Comparison of ENCODE assay signal across 8 mouse cellular contexts in genomic region chr4:45184521-45185330, GRCm38 (mm10). TPM values are rescaled to one million over a fixed set of nuclear protein-coding genes. Genes with fewer than 3 reads are reported as not detected.
DNase-seq lines count a peak whose midpoint lies in the region; ATAC-seq lines count a peak whose summit lies in the region.

Frmpd1 (plus strand) TSS chr4:45184875.

- peaks cover 21% of the 10 kb centered on the region for H3K4me1 ChIP-seq in embryonic facial prominence, embryonic 10.5 days
- 0 out of 2 replicates have a peak, but pooled peaks cover 7% of the 10 kb centered on the region for H3K4me1 ChIP-seq in limb, embryonic 11.5 days (ENCODE audit: control insufficient read depth, insufficient read depth, low read length)
- peaks cover 7% of the 10 kb centered on the region for H3K4me1 ChIP-seq in midbrain, embryonic 11.5 days (ENCODE audit: control insufficient read depth, insufficient read depth, low read length)

- DNase-seq in CD4-positive, CD25-positive, alpha-beta regulatory T cell, adult 2 months (ENCODE audit: low read depth, low spot score) = peak; percentile 21
- DNase-seq in embryonic facial prominence, embryonic 10.5 days (ENCODE audit: low spot score) = peak; percentile 78
- peak; percentile 47 to 49 for DNase-seq in heart, adult 18-20 months
- DNase-seq in kidney, adult 18-20 months = peak; percentile 70
- DNase-seq in limb, embryonic 11.5 days (ENCODE audit: low spot score) = peak; percentile 64
- DNase-seq in midbrain, embryonic 11.5 days (ENCODE audit: low spot score, missing footprints) = peak; percentile 94
- peak; percentile 14 to 67 for DNase-seq in spleen, postnatal 4 days (ENCODE audit: low spot score in 2 of 2)

- no peaks in the 10 kb centered on the region for H3K36me3 ChIP-seq in embryonic facial prominence, embryonic 10.5 days (replicated peaks)
- H3K36me3 ChIP-seq in limb, embryonic 11.5 days (ENCODE audit: control insufficient read depth, insufficient read depth, low read length) = no peaks in the 10 kb centered on the region
- H3K36me3 ChIP-seq in midbrain, embryonic 11.5 days (ENCODE audit: control insufficient read depth, insufficient read depth, low read length) = no peaks in the 10 kb centered on the region

- H3K9ac ChIP-seq in limb, embryonic 11.5 days (ENCODE audit: low read length) = peak within 1 kb of the TSS; percentile 51
- H3K9ac ChIP-seq in midbrain, embryonic 11.5 days (ENCODE audit: low read length) = peak within 1 kb of the TSS; percentile 78

- ATAC-seq in CD4-positive, CD25-positive, alpha-beta regulatory T cell, adult 4 months = no peak
- ATAC-seq in limb, embryonic 11.5 days (ENCODE audit: insufficient number of reproducible peaks, low FRiP score, low TSS enrichment, low read depth) = peak; percentile 76
- ATAC-seq in midbrain, embryonic 11.5 days (ENCODE audit: low FRiP score) = peak; percentile 92

- H3K9me3 ChIP-seq in embryonic facial prominence, embryonic 10.5 days = no peaks in the 10 kb centered on the region
- no peaks in the 10 kb centered on the region for H3K9me3 ChIP-seq in limb, embryonic 11.5 days (ENCODE audit: control insufficient read depth, low read length)
- H3K9me3 ChIP-seq in midbrain, embryonic 11.5 days (ENCODE audit: control insufficient read depth, low read length) = no peaks in the 10 kb centered on the region

- H3K27me3 ChIP-seq in embryonic facial prominence, embryonic 10.5 days (replicated peaks; ENCODE audit: low read depth, poor library complexity, severe bottlenecking) = peaks cover 75% of the 10 kb centered on the region
- peaks cover 31% of the 10 kb centered on the region for H3K27me3 ChIP-seq in limb, embryonic 11.5 days (ENCODE audit: control insufficient read depth, insufficient read depth, low read length)
- peaks cover 14% of the 10 kb centered on the region for H3K27me3 ChIP-seq in midbrain, embryonic 11.5 days (ENCODE audit: control insufficient read depth, insufficient read depth, low read length)

- H3K4me2 ChIP-seq in limb, embryonic 11.5 days (ENCODE audit: low read depth, severe bottlenecking) = peak within 1 kb of the TSS; percentile 99
- peak within 1 kb of the TSS; percentile 99 for H3K4me2 ChIP-seq in midbrain, embryonic 11.5 days

- H3K27ac ChIP-seq in embryonic facial prominence, embryonic 10.5 days (replicated peaks) = peak within 1 kb of the TSS; percentile 83
- H3K27ac ChIP-seq in limb, embryonic 11.5 days (replicated peaks; ENCODE audit: low read depth, low read length) = no peak within 1 kb of the TSS
- H3K27ac ChIP-seq in midbrain, embryonic 11.5 days (ENCODE audit: low read depth, low read length) = no peak within 1 kb of the TSS; the same call in 1 of the 2 replicates

- WGBS in embryonic facial prominence, embryonic 10.5 days = under 1% methylated on average over 85 of the region's 85 CpGs
- 0% methylated on average over 54 of the region's 85 CpGs for WGBS in limb, embryonic 11.5 days
- WGBS in midbrain, embryonic 11.5 days = under 1% methylated on average over 70 of the region's 85 CpGs

- H3K4me3 ChIP-seq in embryonic facial prominence, embryonic 10.5 days = peak within 1 kb of the TSS; percentile 78
- peak within 1 kb of the TSS; percentile 50 for H3K4me3 ChIP-seq in limb, embryonic 11.5 days (ENCODE audit: low read depth, low read length)
- peak within 1 kb of the TSS; percentile 62 for H3K4me3 ChIP-seq in midbrain, embryonic 11.5 days (ENCODE audit: low read depth, low read length)

RNA-seq across cellular contexts. Expression of gene Frmpd1, which starts in this region (rescaled TPM):
- not detected for polyA plus RNA-seq in CD4-positive, CD25-positive, alpha-beta regulatory T cell, adult 4 months (2017; shearing (Covaris generic))
- 1.9 and 2.0 TPM in 2 replicates for polyA plus RNA-seq in embryonic facial prominence, embryonic 10.5 days (2016; fragmentation: Nextera tagmentation; extraction: Ambion mirVana)
- under 1 TPM; 0.30 to 0.33 TPM for total RNA-seq in heart, adult 18-20 months (2021)
- 0.96 and 2.6 TPM in 2 replicates for polyA plus RNA-seq in limb, embryonic 11.5 days (2014; fragmentation: Nextera tagmentation; extraction: Ambion mirVana)
- 1.0 and 1.3 TPM in 2 replicates for polyA plus RNA-seq in midbrain, embryonic 11.5 days (2014; fragmentation: Nextera tagmentation; extraction: Ambion mirVana)

Comparison
In these comparisons a context has a peak if more than half of its experiments do, and no peak if none do; other contexts are left out.
1. Peak in DNase-seq in heart, adult 18-20 months; RNA of the gene not detected or under 1 TPM.
2. DNase-seq: peak in every context shown above with its lines; median percentile 94 in midbrain, embryonic 11.5 days; 78 in embryonic facial prominence, embryonic 10.5 days; 70 in kidney, adult 18-20 months; 64 in limb, embryonic 11.5 days; 48 in heart, adult 18-20 months; 40 in spleen, postnatal 4 days; 21 in CD4-positive, CD25-positive, alpha-beta regulatory T cell, adult 2 months.